Mouse (Mus musculus) intestine, postnatal 0 days (tissue): ENCODE data around the gene Slc2a1. TPM values are rescaled to one million over a fixed set of nuclear protein-coding genes. Genes with fewer than 3 reads are reported as not detected.

Experiments used
- ATAC-seq: fragments of 200-750 bp; cut with Nextera tagmentation; 2 replicates; pipeline ENCODE4 v1.8.0; 2017; ENCODE audit warnings: mild to moderate bottlenecking, moderate TSS enrichment, moderate library complexity
- H3K27ac ChIP-seq: fragments of 300-500 bp; sonication (generic); 2 replicates; pipeline ENCODE4 v1.5.1; 2014; ENCODE audit warnings: mild to moderate bottlenecking, low read depth, low read length, moderate library complexity
- H3K27me3 ChIP-seq: fragments of 300-500 bp; sonication (generic); replicated peaks from 2 replicates; pipeline ENCODE4 v1.6.1; 2014; ENCODE audit warnings: low read length, mixed read lengths; ENCODE audit not compliant: control insufficient read depth, insufficient read depth
- H3K36me3 ChIP-seq: fragments of 300-500 bp; sonication (generic); 2 replicates; pipeline ENCODE4 v1.6.1; 2014; ENCODE audit warnings: mild to moderate bottlenecking, moderate library complexity; ENCODE audit not compliant: control insufficient read depth, insufficient read depth
- H3K4me1 ChIP-seq: fragments of 300-500 bp; sonication (generic); replicated peaks from 2 replicates; pipeline ENCODE4 v1.6.1; 2014; ENCODE audit warnings: antibody characterized with exemption, low read length, mixed read lengths; ENCODE audit not compliant: control insufficient read depth, insufficient read depth
- H3K4me2 ChIP-seq: fragments of 300-500 bp; sonication (generic); replicated peaks from 2 replicates; pipeline ENCODE4 v1.6.1; 2014; ENCODE audit warnings: low read depth, mild to moderate bottlenecking, moderate library complexity
- H3K4me3 ChIP-seq: fragments of 300-500 bp; sonication (generic); 2 replicates; pipeline ENCODE4 v1.5.1; 2014; ENCODE audit warnings: low read depth, low read length
- H3K9ac ChIP-seq: fragments of 300-500 bp; sonication (generic); 2 replicates; pipeline ENCODE4 v1.6.1; 2014; ENCODE audit warnings: mild to moderate bottlenecking, low read depth, low read length
- H3K9me3 ChIP-seq: fragments of 300-500 bp; sonication (generic); 2 replicates; pipeline ENCODE4 v1.6.1; 2016; ENCODE audit warnings: mixed run types; ENCODE audit not compliant: control insufficient read depth
- CTCF ChIP-seq: sonication (generic); IDR thresholded peaks from 2 replicates; pipeline ENCODE4 v1.5.1; 2016; ENCODE audit warnings: low read depth, mild to moderate bottlenecking, control low read depth, antibody characterized with exemption, moderate library complexity
- WGBS: fragments of 180-500 bp; shearing (Covaris S2); extraction: QIAGEN DNeasy Blood & Tissue Kit; methylation state at CpG from one replicate; pipeline ENCODE4 v1.1.7; 2014; 5-methylcytosine and 5-hydroxymethylcytosine counted together
- polyA plus RNA-seq: library from polyadenylated mRNA; unstranded; fragments of >200 nt; fragmentation: Nextera tagmentation; extraction: Ambion mirVana; gene quantifications from 2 replicates; pipeline ENCODE4 v1.2.1, GENCODE M21; 2015

The Slc2a1 gene
- 18.1 and 19.0 TPM in 2 replicates for polyA plus RNA-seq

DNA sequence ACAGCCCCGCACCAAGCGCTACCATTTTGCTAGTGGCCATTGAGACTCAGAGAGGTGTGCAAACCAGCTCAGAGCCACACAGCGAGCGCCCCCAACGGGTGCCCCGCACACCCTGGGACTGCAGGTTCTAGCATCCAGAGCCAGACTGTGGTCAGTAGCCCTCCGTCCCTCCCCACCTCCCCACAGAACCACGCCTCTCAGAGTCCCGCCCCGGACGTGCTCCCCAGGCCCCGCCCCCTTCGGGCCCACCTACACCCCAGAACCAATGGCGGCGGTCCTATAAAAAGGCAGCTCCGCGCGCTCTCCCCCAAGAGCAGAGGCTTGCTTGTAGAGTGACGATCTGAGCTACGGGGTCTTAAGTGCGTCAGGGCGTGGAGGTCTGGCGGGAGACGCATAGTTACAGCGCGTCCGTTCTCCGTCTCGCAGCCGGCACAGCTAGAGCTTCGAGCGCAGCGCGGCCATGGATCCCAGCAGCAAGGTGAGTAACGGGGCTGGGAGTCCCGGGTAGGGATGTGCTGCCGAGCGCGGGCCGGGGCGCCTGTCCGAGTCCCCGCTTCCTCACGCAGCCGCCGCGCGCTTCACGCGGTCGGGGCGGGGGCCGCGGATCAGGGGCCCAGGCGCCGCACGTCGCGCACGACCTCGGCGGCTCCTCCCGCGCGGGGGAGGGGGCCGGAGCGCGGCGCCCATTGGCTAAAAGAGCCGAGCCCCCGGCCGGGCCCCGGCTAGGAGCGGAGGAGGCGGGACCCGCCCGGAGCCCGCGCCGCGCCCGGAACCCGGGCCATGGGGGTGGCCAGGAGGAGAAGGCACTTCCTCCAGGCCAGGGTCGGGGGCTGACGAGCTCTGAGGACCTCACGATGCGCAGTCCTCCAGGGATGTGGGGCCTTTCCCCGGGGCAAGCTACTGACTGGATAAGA is at the start of gene Slc2a1:
Slc2a1 (plus strand) TSS at position 217 of the 914 bp plus-strand sequence.
- WGBS: under 1% methylated on average over 83 of the region's 88 CpGs
- H3K4me3 ChIP-seq: peak within 1 kb of the TSS; percentile 90
- ATAC-seq: peak; percentile 89
- H3K36me3 ChIP-seq: 0 out of 2 replicates have a peak, but pooled peaks cover 4% of the 10 kb centered on the region
- H3K27ac ChIP-seq: peak within 1 kb of the TSS; percentile 86
- peak; percentile 62 for TF ChIP-seq CTCF
- H3K9ac ChIP-seq: peak within 1 kb of the TSS; percentile 75
- H3K27me3 ChIP-seq: no peaks in the 10 kb centered on the region
- H3K9me3 ChIP-seq: no peaks in the 10 kb centered on the region
- peak within 1 kb of the TSS; percentile 78 for H3K4me2 ChIP-seq
- 0 out of 2 replicates have a peak, but pooled peaks cover 9% of the 10 kb centered on the region for H3K4me1 ChIP-seq

DNA sequence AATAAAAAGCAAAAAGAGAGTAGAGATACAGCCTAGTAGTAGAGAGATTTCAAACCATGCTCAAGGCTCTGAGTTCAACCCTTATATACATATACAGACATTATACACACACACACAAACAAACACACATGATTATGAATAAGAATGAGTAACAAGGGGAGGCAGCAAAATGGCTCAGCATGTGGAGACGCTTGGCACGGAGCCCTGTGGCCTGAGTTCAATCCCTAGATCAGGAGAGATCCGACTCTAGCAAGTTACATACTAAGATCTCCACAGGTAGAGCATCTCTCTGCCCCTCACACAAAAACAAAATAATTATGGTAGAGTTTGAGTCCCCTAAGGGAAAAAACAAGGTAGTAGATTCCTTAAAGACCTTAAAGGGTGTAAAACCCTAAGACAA is 41.7 kb upstream of the Slc2a1 start:
- no peak for TF ChIP-seq CTCF
- 81% methylated on average over 3 of the region's 3 CpGs for WGBS
- no peak overlapping the region for H3K9ac ChIP-seq
- no peak for ATAC-seq
- H3K4me3 ChIP-seq: no peak overlapping the region
- H3K4me2 ChIP-seq: no peak overlapping the region
- H3K9me3 ChIP-seq: no peaks in the 10 kb centered on the region
- H3K27ac ChIP-seq: no peak overlapping the region
- no peaks in the 10 kb centered on the region for H3K27me3 ChIP-seq
- no peaks in the 10 kb centered on the region for H3K4me1 ChIP-seq
- H3K36me3 ChIP-seq: no peaks in the 10 kb centered on the region

DNA sequence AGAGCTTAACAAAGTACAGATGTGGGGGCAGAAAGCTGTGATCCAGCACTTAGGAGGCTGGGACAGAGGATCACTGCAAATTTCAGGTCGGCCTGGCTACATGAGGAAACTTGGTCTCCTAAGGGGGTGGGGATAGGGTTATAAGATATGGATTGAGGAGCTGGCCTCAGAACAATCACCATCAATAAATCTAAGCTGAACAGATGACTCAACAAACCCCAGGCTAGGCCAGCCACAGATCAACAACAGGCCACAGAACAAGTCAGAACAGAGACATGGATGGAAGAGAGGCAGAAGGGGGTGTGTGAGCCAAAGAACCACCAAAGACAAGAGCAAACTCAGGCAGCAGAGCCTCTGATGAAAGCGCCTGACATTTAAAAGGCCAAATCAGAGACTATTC is 41.3 kb upstream of the Slc2a1 start:
- no peak overlapping the region for H3K4me2 ChIP-seq
- no peak overlapping the region for H3K27ac ChIP-seq
- H3K27me3 ChIP-seq: no peaks in the 10 kb centered on the region
- H3K4me3 ChIP-seq: no peak overlapping the region
- no peaks in the 10 kb centered on the region for H3K4me1 ChIP-seq
- no peak for TF ChIP-seq CTCF
- H3K9me3 ChIP-seq: no peaks in the 10 kb centered on the region
- no peaks in the 10 kb centered on the region for H3K36me3 ChIP-seq
- WGBS: 71% methylated on average over 2 of the region's 2 CpGs
- no peak overlapping the region for H3K9ac ChIP-seq
- ATAC-seq: no peak

DNA sequence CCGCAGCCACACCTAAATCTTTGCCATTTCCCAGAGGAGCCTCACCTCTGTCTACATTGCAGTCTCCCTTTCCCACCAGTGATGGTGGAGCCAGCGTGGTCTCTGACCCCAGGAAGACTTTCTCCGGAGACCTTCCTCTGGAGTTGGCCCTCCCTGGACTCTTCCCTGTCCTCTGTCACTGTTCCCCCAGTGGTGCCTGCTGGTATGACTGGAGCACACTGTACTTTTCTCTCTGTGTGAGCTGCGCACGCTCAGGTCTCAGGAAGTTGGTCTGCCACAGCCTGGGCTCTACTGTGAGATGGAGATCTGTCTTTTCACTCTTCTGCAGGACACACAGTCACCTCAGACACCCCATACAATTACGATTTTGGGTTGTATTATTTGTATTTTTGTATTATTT is 39.6 kb upstream of the Slc2a1 start:
- Histone ChIP-seq H3K4me3 (no peak overlapping the region), H3K9ac (no peak overlapping the region), H3K27ac (no peak overlapping the region), H3K36me3 (no peaks in the 10 kb centered on the region), H3K4me2 (no peak overlapping the region), H3K4me1 (no peaks in the 10 kb centered on the region), H3K9me3 (no peaks in the 10 kb centered on the region), H3K27me3 (no peaks in the 10 kb centered on the region)
- WGBS: 53% methylated on average over 6 of the region's 6 CpGs
- TF ChIP-seq CTCF: peak; percentile 61
- no peak; the same call in 1 of the 2 replicates for ATAC-seq

DNA sequence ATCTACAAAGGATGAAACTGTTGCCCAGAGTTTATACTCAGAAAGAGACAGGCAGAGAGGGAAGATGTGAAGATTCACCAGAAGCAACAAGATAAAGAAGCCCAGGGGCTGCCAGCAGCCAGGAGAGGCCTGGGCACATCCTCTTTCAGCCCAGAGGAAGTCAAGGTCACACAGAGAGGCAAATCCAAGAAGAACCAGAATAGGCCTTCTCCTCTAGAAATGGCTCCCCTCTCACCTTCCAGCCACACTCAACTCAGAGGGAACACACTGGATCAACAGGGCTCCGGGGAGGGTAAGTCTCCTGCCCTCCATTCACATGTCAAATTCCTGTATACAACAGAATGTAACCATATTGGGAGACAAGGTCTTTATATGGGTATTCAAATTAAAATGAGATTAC is 38.3 kb upstream of the Slc2a1 start:
- no peak for ATAC-seq
- no peak overlapping the region for H3K27ac ChIP-seq
- no peak overlapping the region for H3K9ac ChIP-seq
- no peak for TF ChIP-seq CTCF
- WGBS: 74% methylated on average over 1 of the region's 1 CpGs
- H3K9me3 ChIP-seq: no peaks in the 10 kb centered on the region
- H3K27me3 ChIP-seq: no peaks in the 10 kb centered on the region
- no peaks in the 10 kb centered on the region for H3K36me3 ChIP-seq
- no peak overlapping the region for H3K4me3 ChIP-seq
- no peak overlapping the region for H3K4me2 ChIP-seq
- no peaks in the 10 kb centered on the region for H3K4me1 ChIP-seq

DNA sequence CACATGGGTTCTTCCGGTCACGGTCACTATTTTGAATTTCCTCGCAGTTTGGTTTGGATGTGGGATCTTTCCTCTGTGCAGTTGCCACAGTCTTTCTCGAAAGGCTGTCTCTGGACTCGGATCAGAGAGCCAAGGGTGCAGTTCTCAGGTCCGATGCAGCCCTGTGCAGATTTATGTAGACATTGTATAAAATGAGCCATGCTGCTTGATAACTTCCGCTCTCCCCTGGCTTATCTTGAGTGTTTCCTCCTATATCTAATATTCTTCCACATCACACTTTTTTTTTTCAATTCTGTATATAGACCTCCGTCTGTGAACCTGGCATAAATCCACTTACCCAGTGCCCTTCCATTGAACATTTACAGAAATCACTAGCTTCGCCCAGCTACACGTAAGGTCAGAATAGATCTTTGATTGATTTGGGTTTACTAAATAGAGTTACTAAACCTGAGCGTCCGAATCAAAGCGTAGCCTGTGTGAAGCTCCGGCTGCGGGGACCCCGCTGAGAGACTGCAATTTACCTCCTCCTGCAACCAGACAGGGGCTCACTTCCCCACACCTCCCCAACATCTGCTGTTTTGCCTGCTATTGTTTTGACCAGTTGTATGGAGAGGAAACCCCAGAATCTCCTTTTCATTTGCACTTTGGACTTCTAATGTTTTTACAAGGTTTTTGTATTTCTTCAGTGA is 37.4 kb upstream of the Slc2a1 start:
- no peak for TF ChIP-seq CTCF
- 56% methylated on average over 16 of the region's 16 CpGs for WGBS
- H3K4me2 ChIP-seq: no peak overlapping the region
- H3K36me3 ChIP-seq: no peaks in the 10 kb centered on the region
- H3K9me3 ChIP-seq: no peaks in the 10 kb centered on the region
- H3K27me3 ChIP-seq: no peaks in the 10 kb centered on the region
- H3K4me1 ChIP-seq: no peaks in the 10 kb centered on the region
- no peak for ATAC-seq
- H3K9ac ChIP-seq: no peak overlapping the region
- H3K4me3 ChIP-seq: no peak overlapping the region
- no peak overlapping the region for H3K27ac ChIP-seq
